Mouse (Mus musculus): ENCODE measurements at regions not wholly inside any gene's neighbourhood (a gene's known extent, or its start where the extent isn't known, plus 50 kb on each side); places are given as distances from the start of the nearest gene placed in this dataset.

GRCm38 (mm10) chr7:117855955-117856354 is 260.0 kb downstream of the Rps15a start:
- WGBS: 89% methylated on average over 5 of the region's 5 CpGs
- no peak for ATAC-seq (replicated peaks)

GRCm38 (mm10) chr7:117853716-117854115 is 262.3 kb downstream of the Rps15a start:
- no peak overlapping the region for H3K27ac ChIP-seq
- H3K4me3 ChIP-seq: no peak overlapping the region
- WGBS: 79% methylated on average over 4 of the region's 4 CpGs
- ATAC-seq (replicated peaks): no peak
- no peaks in the 10 kb centered on the region for H3K9me3 ChIP-seq
- H3K27me3 ChIP-seq (replicated peaks): no peaks in the 10 kb centered on the region
- H3K4me2 ChIP-seq: no peak overlapping the region
- peaks cover 10% of the 10 kb centered on the region for H3K4me1 ChIP-seq
- no peaks in the 10 kb centered on the region for H3K36me3 ChIP-seq (replicated peaks)
- H3K9ac ChIP-seq: no peak overlapping the region

More at GRCm38 (mm10) chr7:117855955-117856354, 260.0 kb downstream of the Rps15a start:
- H3K4me3 ChIP-seq: no peak overlapping the region
- no peaks in the 10 kb centered on the region for H3K9me3 ChIP-seq
- H3K36me3 ChIP-seq (replicated peaks): no peaks in the 10 kb centered on the region
- no peak overlapping the region for H3K4me2 ChIP-seq
- no peaks in the 10 kb centered on the region for H3K27me3 ChIP-seq (replicated peaks)
- no peak overlapping the region for H3K9ac ChIP-seq
- peaks cover 10% of the 10 kb centered on the region for H3K4me1 ChIP-seq
- H3K27ac ChIP-seq: no peak overlapping the region

- ATAC-seq (replicated peaks): no peak
- WGBS: 85% methylated on average over 2 of the region's 2 CpGs
- Histone ChIP-seq H3K9ac (no peak overlapping the region), H3K4me2 (no peak overlapping the region), H3K27me3 (replicated peaks) (no peaks in the 10 kb centered on the region), H3K4me3 (no peak overlapping the region), H3K36me3 (replicated peaks) (no peaks in the 10 kb centered on the region), H3K9me3 (no peaks in the 10 kb centered on the region), H3K27ac (no peak overlapping the region), H3K4me1 (peaks cover 10% of the 10 kb centered on the region)
Measured at GRCm38 (mm10) chr7:117852866-117853265, 263.1 kb downstream of the Rps15a start.

GRCm38 (mm10) chr7:117850822-117851221 is 265.2 kb downstream of the Rps15a start:
- H3K9ac ChIP-seq: no peak overlapping the region
- H3K27ac ChIP-seq: no peak overlapping the region
- no peak for ATAC-seq (replicated peaks)
- no peaks in the 10 kb centered on the region for H3K36me3 ChIP-seq (replicated peaks)
- no peaks in the 10 kb centered on the region for H3K9me3 ChIP-seq
- H3K27me3 ChIP-seq (replicated peaks): no peaks in the 10 kb centered on the region
- no peak overlapping the region for H3K4me3 ChIP-seq
- no peaks in the 10 kb centered on the region for H3K4me1 ChIP-seq
- no peak overlapping the region for H3K4me2 ChIP-seq
- 94% methylated on average over 6 of the region's 6 CpGs for whole genome bisulfite sequencing

GRCm38 (mm10) chr7:117846041-117846440 is 269.9 kb downstream of the Rps15a start:
- Histone ChIP-seq H3K9me3 (no peaks in the 10 kb centered on the region), H3K36me3 (replicated peaks) (no peaks in the 10 kb centered on the region), H3K4me1 (no peaks in the 10 kb centered on the region), H3K4me3 (no peak overlapping the region), H3K27ac (no peak overlapping the region), H3K4me2 (no peak overlapping the region), H3K27me3 (replicated peaks) (no peaks in the 10 kb centered on the region), H3K9ac (no peak overlapping the region)
- 91% methylated on average over 5 of the region's 5 CpGs for WGBS
- no peak for ATAC-seq (replicated peaks)

- Histone ChIP-seq H3K4me2 (no peak overlapping the region), H3K4me1 (no peaks in the 10 kb centered on the region), H3K27ac (no peak overlapping the region), H3K27me3 (replicated peaks) (no peaks in the 10 kb centered on the region), H3K9ac (no peak overlapping the region), H3K4me3 (no peak overlapping the region), H3K9me3 (no peaks in the 10 kb centered on the region), H3K36me3 (replicated peaks) (no peaks in the 10 kb centered on the region)
- no peak for ATAC-seq (replicated peaks)
- 52% methylated on average over 5 of the region's 5 CpGs for WGBS
Measured at GRCm38 (mm10) chr7:117842780-117843179, 273.2 kb downstream of the Rps15a start.

GRCm38 (mm10) chr7:117795035-117795434 is 321.0 kb downstream of the Rps15a start:
- no peak for ATAC-seq (replicated peaks)
- no peak overlapping the region for H3K9ac ChIP-seq
- no peaks in the 10 kb centered on the region for H3K36me3 ChIP-seq (replicated peaks)
- H3K4me2 ChIP-seq: no peak overlapping the region
- H3K27ac ChIP-seq: no peak overlapping the region
- H3K4me1 ChIP-seq: 0 out of 2 replicates have a peak, but pooled peaks cover 4% of the 10 kb centered on the region
- H3K4me3 ChIP-seq: no peak overlapping the region
- H3K27me3 ChIP-seq (replicated peaks): no peaks in the 10 kb centered on the region
- no peaks in the 10 kb centered on the region for H3K9me3 ChIP-seq
- WGBS: 35% methylated on average over 3 of the region's 3 CpGs

- WGBS: 86% methylated on average over 6 of the region's 6 CpGs
- Histone ChIP-seq H3K4me1 (0 out of 2 replicates have a peak, but pooled peaks cover 4% of the 10 kb centered on the region), H3K27me3 (replicated peaks) (no peaks in the 10 kb centered on the region), H3K36me3 (replicated peaks) (no peaks in the 10 kb centered on the region), H3K4me2 (no peak overlapping the region), H3K4me3 (no peak overlapping the region), H3K9me3 (no peaks in the 10 kb centered on the region), H3K9ac (no peak overlapping the region), H3K27ac (no peak overlapping the region)
- no peak for ATAC-seq (replicated peaks)
Measured at GRCm38 (mm10) chr7:117793991-117794390, 322.0 kb downstream of the Rps15a start.

GRCm38 (mm10) chr7:117792456-117792855 is 323.5 kb downstream of the Rps15a start:
- no peaks in the 10 kb centered on the region for H3K27me3 ChIP-seq (replicated peaks)
- H3K4me1 ChIP-seq: 0 out of 2 replicates have a peak, but pooled peaks cover 4% of the 10 kb centered on the region
- ATAC-seq (replicated peaks): no peak
- H3K4me3 ChIP-seq: no peak overlapping the region
- no peak overlapping the region for H3K27ac ChIP-seq
- H3K9ac ChIP-seq: no peak overlapping the region
- no peaks in the 10 kb centered on the region for H3K9me3 ChIP-seq
- H3K36me3 ChIP-seq (replicated peaks): no peaks in the 10 kb centered on the region
- H3K4me2 ChIP-seq: no peak overlapping the region
- 78% methylated on average over 4 of the region's 4 CpGs for WGBS

GRCm38 (mm10) chr7:117778996-117779395 is 337.0 kb downstream of the Rps15a start:
- ATAC-seq (replicated peaks): no peak
- Histone ChIP-seq H3K4me2 (no peak overlapping the region), H3K4me1 (no peaks in the 10 kb centered on the region), H3K27me3 (replicated peaks) (no peaks in the 10 kb centered on the region), H3K36me3 (replicated peaks) (no peaks in the 10 kb centered on the region), H3K9me3 (no peaks in the 10 kb centered on the region), H3K27ac (no peak overlapping the region), H3K4me3 (no peak overlapping the region), H3K9ac (no peak overlapping the region)
- 86% methylated on average over 4 of the region's 4 CpGs for WGBS

- no peaks in the 10 kb centered on the region for H3K4me1 ChIP-seq
- no peak overlapping the region for H3K9ac ChIP-seq
- no peak overlapping the region for H3K27ac ChIP-seq
- 94% methylated on average over 2 of the region's 2 CpGs for WGBS
- no peak overlapping the region for H3K4me2 ChIP-seq
- H3K4me3 ChIP-seq: no peak overlapping the region
- H3K9me3 ChIP-seq: no peaks in the 10 kb centered on the region
- no peaks in the 10 kb centered on the region for H3K36me3 ChIP-seq (replicated peaks)
- H3K27me3 ChIP-seq (replicated peaks): no peaks in the 10 kb centered on the region
- ATAC-seq (replicated peaks): no peak
Measured at GRCm38 (mm10) chr7:117777921-117778320, 338.1 kb downstream of the Rps15a start.

GRCm38 (mm10) chr7:117771836-117772235 is 344.2 kb downstream of the Rps15a start:
- no peak for ATAC-seq (replicated peaks)
- no peaks in the 10 kb centered on the region for H3K4me1 ChIP-seq
- H3K4me3 ChIP-seq: no peak overlapping the region
- H3K27me3 ChIP-seq (replicated peaks): no peaks in the 10 kb centered on the region
- no peaks in the 10 kb centered on the region for H3K36me3 ChIP-seq (replicated peaks)
- WGBS: 26% methylated on average over 6 of the region's 6 CpGs
- H3K9me3 ChIP-seq: no peaks in the 10 kb centered on the region
- H3K27ac ChIP-seq: no peak overlapping the region
- no peak overlapping the region for H3K9ac ChIP-seq
- no peak overlapping the region for H3K4me2 ChIP-seq

GRCm38 (mm10) chr7:117759506-117759905 is 356.5 kb downstream of the Rps15a start:
- Histone ChIP-seq H3K9me3 (no peaks in the 10 kb centered on the region), H3K27ac (no peak overlapping the region), H3K9ac (no peak overlapping the region), H3K4me1 (no peaks in the 10 kb centered on the region), H3K4me3 (no peak overlapping the region), H3K36me3 (replicated peaks) (no peaks in the 10 kb centered on the region), H3K4me2 (no peak overlapping the region), H3K27me3 (replicated peaks) (no peaks in the 10 kb centered on the region)
- 30% methylated on average over 1 of the region's 1 CpGs for WGBS
- no peak for ATAC-seq (replicated peaks)
